Mouse (Mus musculus) hindbrain, embryonic 16.5 days (tissue): ENCODE measurements around the gene Phlda1. TPM values are rescaled to one million over a fixed set of nuclear protein-coding genes. Genes with fewer than 3 reads are reported as not detected.
"Not testable (repeated sequence)": the region's sequence is repeated elsewhere in the genome, so short reads cannot be mapped to it uniquely, and the experiment has no call there.

Source experiments
- ATAC-seq: fragments of 200-750 bp; cut with Nextera tagmentation; 2 replicates; pipeline ENCODE4 v1.8.0; 2017; ENCODE audit warnings: moderate TSS enrichment, moderate library complexity
- H3K27ac ChIP-seq: fragments of 300-500 bp; sonication (generic); 2 replicates; pipeline ENCODE4 v1.5.1; 2014; ENCODE audit warnings: low read depth, mild to moderate bottlenecking, control low read depth, low read length, moderate library complexity
- H3K27me3 ChIP-seq: fragments of 300-500 bp; sonication (generic); replicated peaks from 2 replicates; pipeline ENCODE4 v1.6.1; 2014; ENCODE audit warnings: low read length; ENCODE audit not compliant: control insufficient read depth, insufficient read depth
- H3K36me3 ChIP-seq: fragments of 300-500 bp; sonication (generic); 2 replicates; pipeline ENCODE4 v1.6.1; 2014; ENCODE audit warnings: mild to moderate bottlenecking, low read length, moderate library complexity, mixed read lengths; ENCODE audit not compliant: control insufficient read depth, insufficient read depth
- H3K4me1 ChIP-seq: fragments of 300-500 bp; sonication (generic); 2 replicates; pipeline ENCODE4 v1.6.1; 2014; ENCODE audit warnings: low read depth, low read length; ENCODE audit not compliant: control insufficient read depth, insufficient read depth
- H3K4me2 ChIP-seq: fragments of 300-500 bp; sonication (generic); 2 replicates; pipeline ENCODE4 v1.6.1; 2014; ENCODE audit warnings: mild to moderate bottlenecking, low read length, control low read depth, moderate library complexity
- H3K4me3 ChIP-seq: fragments of 300-500 bp; sonication (generic); 2 replicates; pipeline ENCODE4 v1.5.1; 2014; ENCODE audit warnings: mild to moderate bottlenecking, low read length, control low read depth, moderate library complexity
- H3K9ac ChIP-seq: fragments of 300-500 bp; sonication (generic); 2 replicates; pipeline ENCODE4 v1.6.1; 2014; ENCODE audit warnings: low read depth, mild to moderate bottlenecking, control low read depth, low read length, moderate library complexity
- H3K9me3 ChIP-seq: fragments of 300-500 bp; sonication (generic); 2 replicates; pipeline ENCODE4 v1.6.1; 2014; ENCODE audit warnings: mild to moderate bottlenecking, low read length, moderate library complexity; ENCODE audit not compliant: control insufficient read depth
- WGBS: fragments of 180-500 bp; shearing (Covaris S2); extraction: QIAGEN DNeasy Blood & Tissue Kit; methylation state at CpG from one replicate; pipeline ENCODE4 v1.1.7; 2014; 5-methylcytosine and 5-hydroxymethylcytosine counted together
- polyA plus RNA-seq: library from polyadenylated mRNA; unstranded; fragments of >200 nt; fragmentation: Nextera tagmentation; extraction: Ambion mirVana; gene quantifications from 2 replicates; pipeline ENCODE4 v1.2.1, GENCODE M21; 2015

Gene Phlda1
- polyA plus RNA-seq, 1 experiment from 2014 or later = 54.4 TPM

DNA sequence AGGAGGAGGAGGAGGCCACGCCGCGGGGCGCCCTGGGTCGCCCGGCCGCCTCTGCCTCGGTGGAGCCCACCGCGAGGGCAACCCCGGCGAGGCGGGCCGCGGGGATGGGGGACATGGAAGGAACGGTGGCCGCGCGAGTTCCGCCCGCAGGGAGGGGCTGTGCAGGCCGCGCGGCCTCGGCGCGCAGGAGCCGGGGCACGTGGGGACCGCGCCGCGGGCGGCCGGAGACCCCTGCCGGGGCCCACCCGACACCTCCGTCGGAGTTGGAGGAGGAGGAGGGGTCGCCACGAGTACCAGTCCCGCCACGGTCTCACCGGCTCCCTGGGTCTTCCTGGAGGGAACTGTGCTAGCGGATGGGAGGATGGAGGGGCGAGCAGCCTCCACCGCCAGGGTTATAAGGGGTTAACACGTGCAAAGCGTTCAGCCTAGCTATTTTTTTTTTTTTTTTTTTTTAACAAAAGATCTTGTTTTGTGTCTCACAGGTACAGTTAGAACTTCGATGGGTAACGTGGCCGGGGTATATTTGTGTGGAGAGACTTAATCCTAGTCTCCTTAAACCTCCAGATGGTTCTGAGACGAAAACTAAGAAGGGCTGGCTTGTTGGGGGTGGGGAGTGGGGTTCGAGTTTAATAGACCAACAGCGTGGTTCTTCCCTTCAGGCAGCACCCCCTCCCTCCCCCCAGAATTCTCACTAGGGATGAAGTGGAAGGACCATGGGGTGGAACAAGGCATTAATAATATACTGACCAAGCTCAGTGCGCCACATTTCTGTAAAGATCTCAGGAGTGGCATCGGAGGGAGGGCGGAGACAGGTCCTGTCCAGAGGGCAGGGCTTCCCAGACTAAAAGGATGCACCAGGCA is 32.3 kb upstream of the Phlda1 start:
- Histone ChIP-seq H3K9ac (peak overlapping the region; percentile 99), H3K27me3 (no peaks in the 10 kb centered on the region), H3K36me3 (no peaks in the 10 kb centered on the region), H3K4me1 (peaks cover 23% of the 10 kb centered on the region), H3K9me3 (no peaks in the 10 kb centered on the region), H3K4me2 (peak overlapping the region; percentile 78), H3K27ac (peak overlapping the region; percentile 96), H3K4me3 (peak overlapping the region; percentile 93)
- peak; percentile 67 for ATAC-seq
- 0% methylated on average over 27 of the region's 58 CpGs for WGBS

DNA sequence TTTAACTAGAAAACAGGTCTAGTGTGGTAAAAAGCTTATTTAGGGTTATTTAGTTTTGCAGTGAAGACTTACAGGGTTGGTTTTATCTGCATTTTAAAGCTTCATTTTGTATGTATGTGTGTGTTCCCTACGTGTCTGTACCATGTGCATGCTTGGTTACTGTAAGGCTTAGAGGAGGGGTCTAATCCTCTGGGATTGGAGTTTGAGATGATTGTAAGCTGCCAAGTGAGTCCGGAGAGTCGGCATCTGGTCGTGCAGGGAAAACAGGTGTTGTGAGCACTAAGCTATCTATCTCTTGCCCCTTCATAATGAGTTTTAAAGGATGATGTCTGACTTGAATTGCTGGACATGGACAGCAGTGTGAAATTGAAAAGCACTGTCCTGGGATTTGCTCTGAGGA is 29.8 kb upstream of the Phlda1 start:
- no peaks in the 10 kb centered on the region for H3K36me3 ChIP-seq
- H3K4me1 ChIP-seq = peaks cover 27% of the 10 kb centered on the region
- no peak overlapping the region for H3K27ac ChIP-seq
- no peak overlapping the region for H3K9ac ChIP-seq
- no peaks in the 10 kb centered on the region for H3K27me3 ChIP-seq
- no peaks in the 10 kb centered on the region for H3K9me3 ChIP-seq
- peak overlapping the region; percentile 14; the same call in 1 of the 2 replicates for H3K4me3 ChIP-seq
- ATAC-seq = no peak
- peak overlapping the region; percentile 47 for H3K4me2 ChIP-seq
- 28% methylated on average over 4 of the region's 4 CpGs for WGBS

DNA sequence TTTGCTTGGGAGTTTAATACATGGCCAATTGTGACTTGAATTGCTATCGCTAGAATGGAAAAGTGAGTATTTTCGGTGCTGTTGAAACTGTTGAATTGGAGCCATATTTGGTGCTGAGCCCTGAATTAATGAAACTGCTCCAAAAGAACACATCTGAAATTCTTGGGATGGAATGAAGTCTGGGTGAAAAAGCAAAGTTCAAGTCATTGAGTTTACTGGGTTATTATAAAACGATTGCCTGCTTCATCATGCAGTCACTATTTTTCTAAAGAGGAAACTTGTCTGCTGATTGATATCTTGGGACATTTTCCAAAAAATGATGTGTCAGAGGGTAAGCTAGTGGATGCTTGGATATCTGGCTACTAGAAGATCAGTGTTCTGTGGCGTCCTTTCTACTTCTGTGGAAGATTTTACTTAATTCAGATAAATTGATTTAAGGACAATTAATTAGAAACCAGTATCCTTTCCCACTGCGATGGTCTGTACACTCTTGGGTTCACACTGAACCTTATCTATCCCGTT is 29.0 kb upstream of the Phlda1 start:
- Histone ChIP-seq H3K4me3 (no peak overlapping the region), H3K9me3 (no peaks in the 10 kb centered on the region), H3K27me3 (no peaks in the 10 kb centered on the region), H3K36me3 (0 out of 2 replicates have a peak, but pooled peaks cover 2% of the 10 kb centered on the region), H3K9ac (no peak overlapping the region), H3K4me2 (peak overlapping the region; percentile 1; the same call in 1 of the 2 replicates), H3K4me1 (peaks cover 24% of the 10 kb centered on the region), H3K27ac (no peak overlapping the region)
- ATAC-seq = no peak
- WGBS = 83% methylated on average over 6 of the region's 6 CpGs

DNA sequence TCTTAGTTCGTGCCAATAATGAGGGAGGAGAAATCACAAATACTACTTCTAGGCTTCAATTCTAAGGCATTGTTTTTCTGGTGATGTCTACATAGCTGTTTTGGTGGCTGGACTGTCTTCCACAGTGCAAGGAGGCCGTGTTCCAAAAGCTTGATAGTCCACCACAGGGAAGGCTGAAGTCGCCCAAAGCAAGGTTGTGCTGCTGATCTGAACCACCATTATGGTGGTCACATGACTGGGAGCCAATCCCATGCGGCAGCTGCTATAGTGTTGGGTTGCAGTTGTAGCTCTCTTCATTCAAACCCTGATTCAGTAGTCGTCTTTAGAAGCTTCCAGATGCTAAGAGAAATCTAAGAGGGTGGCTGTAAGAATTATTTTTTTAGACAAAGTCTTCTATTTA is 26.5 kb upstream of the Phlda1 start:
- Histone ChIP-seq H3K4me1 (peaks cover 19% of the 10 kb centered on the region), H3K9ac (no peak overlapping the region), H3K4me3 (no peak overlapping the region), H3K27me3 (no peaks in the 10 kb centered on the region), H3K9me3 (no peaks in the 10 kb centered on the region), H3K4me2 (no peak overlapping the region), H3K27ac (no peak overlapping the region), H3K36me3 (peaks cover 7% of the 10 kb centered on the region; the same call in 1 of the 2 replicates)
- no peak for ATAC-seq
- WGBS = 83% methylated on average over 5 of the region's 5 CpGs

DNA sequence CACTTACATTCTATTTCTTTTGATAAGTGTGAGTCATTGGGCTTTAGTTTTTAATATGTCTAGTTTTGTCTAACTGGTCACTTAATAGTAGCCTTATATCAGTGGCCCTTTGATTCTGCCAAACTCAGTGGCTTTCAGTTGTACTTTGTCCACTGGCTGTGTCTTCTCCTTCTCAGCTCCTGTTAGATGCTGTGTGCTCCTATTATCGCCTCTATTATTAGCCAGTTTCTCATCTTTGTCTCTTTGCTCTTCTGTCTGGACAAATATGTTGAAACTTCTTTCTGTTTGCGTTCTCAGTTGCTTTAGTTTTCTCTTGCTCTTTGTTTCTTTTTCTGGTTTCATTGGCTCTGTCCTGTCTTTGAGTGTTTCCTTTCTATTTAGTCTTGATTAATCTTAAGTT is 23.4 kb upstream of the Phlda1 start:
- Histone ChIP-seq H3K9me3 (no peaks in the 10 kb centered on the region), H3K4me3 (no peak overlapping the region), H3K9ac (no peak overlapping the region), H3K27me3 (no peaks in the 10 kb centered on the region), H3K36me3 (peaks cover 14% of the 10 kb centered on the region), H3K4me2 (no peak overlapping the region), H3K4me1 (peaks cover 3% of the 10 kb centered on the region; the same call in 1 of the 2 replicates), H3K27ac (no peak overlapping the region)
- WGBS = 89% methylated on average over 2 of the region's 2 CpGs
- ATAC-seq = no peak

DNA sequence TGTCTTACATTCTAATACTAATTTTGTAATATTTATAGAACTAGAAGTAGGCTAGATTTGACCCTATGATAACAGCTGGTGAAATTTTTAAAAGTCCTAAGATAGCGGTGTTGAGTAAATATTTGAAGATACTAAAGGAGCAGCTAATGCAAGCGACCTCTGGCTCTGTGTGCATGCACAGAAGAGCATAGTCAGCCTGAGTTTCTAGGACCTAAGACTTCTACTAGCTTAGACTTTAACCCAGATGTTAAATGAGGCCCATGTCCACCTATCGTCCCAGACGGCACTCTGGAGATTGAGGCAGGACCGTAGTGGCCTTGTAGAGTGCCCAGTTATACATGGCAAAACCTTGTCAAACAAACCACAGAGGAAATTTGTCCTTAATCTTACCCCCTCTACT is 22.0 kb upstream of the Phlda1 start:
- WGBS = 90% methylated on average over 5 of the region's 5 CpGs
- H3K4me2 ChIP-seq = no peak overlapping the region
- H3K27ac ChIP-seq = no peak overlapping the region
- H3K9ac ChIP-seq = no peak overlapping the region
- no peak for ATAC-seq
- H3K4me1 ChIP-seq = peaks cover 3% of the 10 kb centered on the region; the same call in 1 of the 2 replicates
- H3K36me3 ChIP-seq = peaks cover 16% of the 10 kb centered on the region
- no peak overlapping the region for H3K4me3 ChIP-seq
- H3K9me3 ChIP-seq = no peaks in the 10 kb centered on the region
- no peaks in the 10 kb centered on the region for H3K27me3 ChIP-seq

DNA sequence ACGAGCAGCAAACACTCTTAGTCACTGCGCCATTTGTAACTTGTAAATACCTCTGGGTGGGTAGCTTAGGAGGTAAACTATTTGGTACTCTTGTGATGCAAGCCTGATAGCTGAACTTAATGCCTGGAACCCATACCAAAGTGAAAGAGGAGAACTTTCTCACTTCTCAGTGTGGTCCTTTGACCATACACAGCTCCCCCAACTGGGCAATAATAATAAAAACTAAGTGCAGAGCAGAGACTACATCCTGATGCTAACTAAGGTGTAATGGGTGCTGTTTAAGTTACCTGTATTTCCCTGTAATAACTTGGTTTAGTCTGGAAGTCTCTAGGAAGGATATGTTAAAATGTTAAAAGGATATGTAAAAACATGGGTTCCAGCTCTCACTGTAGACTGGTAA is 17.3 kb upstream of the Phlda1 start:
- Histone ChIP-seq H3K27ac (no peak overlapping the region), H3K4me3 (no peak overlapping the region), H3K9me3 (no peaks in the 10 kb centered on the region), H3K27me3 (no peaks in the 10 kb centered on the region), H3K4me1 (no peaks in the 10 kb centered on the region), H3K36me3 (peaks cover 20% of the 10 kb centered on the region), H3K9ac (no peak overlapping the region), H3K4me2 (no peak overlapping the region)
- ATAC-seq = no peak
- 90% methylated on average over 2 of the region's 2 CpGs for WGBS

DNA sequence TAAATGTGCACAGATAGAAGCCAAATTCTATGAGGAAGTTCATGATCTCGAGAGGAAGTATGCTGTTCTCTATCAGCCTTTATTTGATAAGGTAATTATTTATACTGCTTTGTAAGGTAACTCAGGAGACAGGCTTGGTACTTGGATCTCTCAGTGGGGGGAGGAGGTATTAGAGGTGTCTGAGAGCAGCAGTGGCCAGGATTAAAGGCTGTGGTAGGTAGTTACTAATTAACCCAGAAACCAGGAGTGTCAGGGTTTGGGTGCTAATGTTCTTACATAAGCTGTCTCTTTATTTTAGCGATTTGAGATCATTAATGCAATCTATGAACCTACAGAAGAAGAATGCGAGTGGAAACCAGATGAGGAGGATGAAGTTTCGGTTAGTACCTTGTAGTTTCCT is 16.0 kb upstream of the Phlda1 start:
- H3K27me3 ChIP-seq, ATAC-seq, H3K9me3 ChIP-seq, H3K4me3 ChIP-seq, H3K4me1 ChIP-seq, H3K4me2 ChIP-seq, H3K9ac ChIP-seq, H3K27ac ChIP-seq: not testable (repeated sequence)
- 90% methylated on average over 4 of the region's 4 CpGs for WGBS
- H3K36me3 ChIP-seq = peaks cover 26% of the 10 kb centered on the region

DNA sequence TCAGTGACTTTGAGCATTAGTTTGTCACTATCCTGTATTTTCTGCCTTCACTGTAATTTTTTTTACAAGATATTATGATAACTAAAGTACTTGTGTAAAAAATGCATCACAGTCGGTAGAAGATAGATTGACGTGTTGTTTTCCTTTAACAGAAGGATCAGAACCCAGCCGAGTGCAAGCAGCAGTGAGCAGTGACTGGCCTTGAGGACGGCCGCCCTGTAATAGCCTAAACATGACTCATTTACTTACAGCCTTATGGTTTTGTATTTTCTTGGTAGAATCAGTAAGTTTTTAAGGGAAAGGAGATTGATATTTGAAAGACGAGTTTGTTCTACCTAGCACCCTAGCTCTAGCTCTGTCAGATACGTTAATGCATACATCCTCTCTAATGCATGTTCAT is 10.2 kb upstream of the Phlda1 start:
- ATAC-seq = no peak
- 90% methylated on average over 7 of the region's 7 CpGs for WGBS
- Histone ChIP-seq H3K4me2 (no peak overlapping the region), H3K9me3 (no peaks in the 10 kb centered on the region), H3K36me3 (peaks cover 31% of the 10 kb centered on the region), H3K27ac (no peak overlapping the region), H3K4me3 (no peak overlapping the region), H3K9ac (no peak overlapping the region), H3K27me3 (no peaks in the 10 kb centered on the region), H3K4me1 (no peaks in the 10 kb centered on the region)
